Mouse (Mus musculus): ENCODE measurements around the gene Gsta4. TPM values are rescaled to one million over a fixed set of nuclear protein-coding genes. Genes with fewer than 3 reads are reported as not detected.
"Not testable (repeated sequence)": the region's sequence is repeated elsewhere in the genome, so short reads cannot be mapped to it uniquely, and the experiment has no call there.

Gsta4 gene
- polyA plus RNA-seq, 1 experiment from 2014 or later: 454 TPM

DNA sequence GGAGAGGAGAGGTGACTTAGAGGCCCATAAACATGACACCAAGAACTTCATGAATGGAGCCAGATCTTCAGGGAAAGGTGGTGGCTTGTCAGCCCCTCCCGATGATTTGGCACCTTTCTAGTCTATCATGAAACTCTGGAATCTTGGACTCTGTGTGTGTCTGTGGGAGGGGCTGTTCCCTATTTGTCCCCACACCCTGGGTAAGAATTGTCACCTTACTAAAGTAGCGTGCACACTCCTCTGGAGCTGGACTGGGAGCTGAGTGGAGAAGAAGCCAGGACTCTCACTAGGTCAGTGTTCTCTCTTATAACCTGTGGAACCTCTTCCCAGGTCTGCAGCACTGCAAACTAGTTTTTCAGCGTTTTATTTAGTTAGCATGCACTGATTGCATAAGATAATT is 74.3 kb downstream of the Gsta4 start, which contains the start of gene Gm3776:
Gene Gm3776 (plus strand): TSS at position 216 of the 400 bp plus-strand sequence.
- H3K9me3 ChIP-seq; H3K4me3 ChIP-seq (replicated peaks); H3K27me3 ChIP-seq (replicated peaks); H3K36me3 ChIP-seq; H3K27ac ChIP-seq; H3K4me2 ChIP-seq; H3K4me1 ChIP-seq; H3K9ac ChIP-seq; ATAC-seq (ENCODE audit: insufficient read depth, low FRiP score, low read depth): not testable (repeated sequence)
- 72% methylated on average over 2 of the region's 3 CpGs for WGBS

Other genes with a start within 250 kb of the Gsta4 start
- not detected in 2 replicates for gene Gcm1, start 130.8 kb upstream of the Gsta4 start, polyA plus RNA-seq (2015; fragmentation: Nextera tagmentation; extraction: Ambion mirVana)
- 44.1 and 46.1 TPM in 2 replicates for gene Fbxo9, start 73.7 kb upstream of the Gsta4 start, polyA plus RNA-seq (2015; fragmentation: Nextera tagmentation; extraction: Ambion mirVana)
- 20.8 and 25.9 TPM in 2 replicates for gene Ick, start 73.6 kb upstream of the Gsta4 start, polyA plus RNA-seq (2015; fragmentation: Nextera tagmentation; extraction: Ambion mirVana)
- 36.1 and 42.7 TPM in 2 replicates for gene Gsta1, start 47.9 kb downstream of the Gsta4 start, polyA plus RNA-seq (2015; fragmentation: Nextera tagmentation; extraction: Ambion mirVana)
- gene Gm3776, start 74.4 kb downstream of the Gsta4 start, polyA plus RNA-seq (2015; fragmentation: Nextera tagmentation; extraction: Ambion mirVana): 26.7 and 32.2 TPM in 2 replicates
- 0.42 and 1.0 TPM in 2 replicates for gene Gm10639, start 107.1 kb downstream of the Gsta4 start, polyA plus RNA-seq (2015; fragmentation: Nextera tagmentation; extraction: Ambion mirVana)
- gene Omt2a, start 132.0 kb downstream of the Gsta4 start, polyA plus RNA-seq (2015; fragmentation: Nextera tagmentation; extraction: Ambion mirVana): not detected in 2 replicates
- gene Omt2b, start 144.8 kb downstream of the Gsta4 start, polyA plus RNA-seq (2015; fragmentation: Nextera tagmentation; extraction: Ambion mirVana): not detected in 2 replicates
- 9.6 and 11.7 TPM in 2 replicates for gene Gsta2, start 173.0 kb downstream of the Gsta4 start, polyA plus RNA-seq (2015; fragmentation: Nextera tagmentation; extraction: Ambion mirVana)
- gene Dppa5a, start 185.4 kb downstream of the Gsta4 start, polyA plus RNA-seq (2015; fragmentation: Nextera tagmentation; extraction: Ambion mirVana): not detected in 2 replicates
- gene Ooep, start 196.0 kb downstream of the Gsta4 start, polyA plus RNA-seq (2015; fragmentation: Nextera tagmentation; extraction: Ambion mirVana): 0.37 and 0.50 TPM in 2 replicates
- 0.19 and 0.30 TPM in 2 replicates for gene Ddx43, start 213.0 kb downstream of the Gsta4 start, polyA plus RNA-seq (2015; fragmentation: Nextera tagmentation; extraction: Ambion mirVana)

All from stomach, embryonic 15.5 days (tissue).